Mouse (Mus musculus): ENCODE measurements around the gene Lgi4. TPM values are rescaled to one million over a fixed set of nuclear protein-coding genes. Genes with fewer than 3 reads are reported as not detected.

Gene Lgi4
- polyA plus RNA-seq, 1 experiment from 2014 or later = 0.22 TPM

GRCm38 (mm10) chr7:31056448-31056847, 2.7 kb upstream of the Lgi4 start:
- Histone ChIP-seq H3K79me2 (ENCODE audit: inconsistent target) (no peaks in the 10 kb centered on the region), H3K27ac (no peak overlapping the region), H3K4me3 (ENCODE audit: inconsistent target) (no peak overlapping the region), H3K36me3 (ENCODE audit: inconsistent target) (no peaks in the 10 kb centered on the region)
- WGBS (ENCODE audit: missing documents) = 88% methylated on average over 7 of the region's 7 CpGs

- Histone ChIP-seq H3K4me3 (ENCODE audit: inconsistent target) (no peak within 1 kb of the TSS), H3K79me2 (ENCODE audit: inconsistent target) (no peaks in the 10 kb centered on the region), H3K36me3 (ENCODE audit: inconsistent target) (no peaks in the 10 kb centered on the region), H3K27ac (no peak within 1 kb of the TSS)
- WGBS (ENCODE audit: missing documents) = 93% methylated on average over 2 of the region's 2 CpGs
Observed at GRCm38 (mm10) chr7:31057071-31057470, 2.1 kb upstream of the Lgi4 start, which contains the start of gene Fxyd1. TSS of gene Fxyd1 (minus strand) at chr7:31057199.

GRCm38 (mm10) chr7:31057730-31058129, 1.4 kb upstream of the Lgi4 start:
- WGBS (ENCODE audit: missing documents) = 100% methylated on average over 5 of the region's 5 CpGs
- Histone ChIP-seq H3K4me3 (ENCODE audit: inconsistent target) (no peak overlapping the region), H3K36me3 (ENCODE audit: inconsistent target) (no peaks in the 10 kb centered on the region), H3K79me2 (ENCODE audit: inconsistent target) (no peaks in the 10 kb centered on the region), H3K27ac (no peak overlapping the region)

GRCm38 (mm10) chr7:31058211-31058610, 931 bp upstream of the Lgi4 start:
- H3K27ac ChIP-seq = no peak overlapping the region
- no peaks in the 10 kb centered on the region for H3K79me2 ChIP-seq (ENCODE audit: inconsistent target)
- 88% methylated on average over 6 of the region's 6 CpGs for WGBS (ENCODE audit: missing documents)
- no peaks in the 10 kb centered on the region for H3K36me3 ChIP-seq (ENCODE audit: inconsistent target)
- no peak overlapping the region for H3K4me3 ChIP-seq (ENCODE audit: inconsistent target)

GRCm38 (mm10) chr7:31059919-31060620, 928 bp downstream of the Lgi4 start:
- Histone ChIP-seq H3K27ac (no peak overlapping the region), H3K36me3 (ENCODE audit: inconsistent target) (no peaks in the 10 kb centered on the region), H3K79me2 (ENCODE audit: inconsistent target) (no peaks in the 10 kb centered on the region), H3K4me3 (ENCODE audit: inconsistent target) (no peak overlapping the region)
- 94% methylated on average over 11 of the region's 11 CpGs for WGBS (ENCODE audit: missing documents)

- 98% methylated on average over 7 of the region's 7 CpGs for WGBS (ENCODE audit: missing documents)
- H3K4me3 ChIP-seq (ENCODE audit: inconsistent target) = no peak overlapping the region
- H3K27ac ChIP-seq = no peak overlapping the region
Observed at GRCm38 (mm10) chr7:31060621-31061010, 1.5 kb downstream of the Lgi4 start.

GRCm38 (mm10) chr7:31063074-31063560, 4.0 kb downstream of the Lgi4 start:
- Histone ChIP-seq H3K79me2 (ENCODE audit: inconsistent target) (no peaks in the 10 kb centered on the region), H3K27ac (no peak overlapping the region), H3K36me3 (ENCODE audit: inconsistent target) (no peaks in the 10 kb centered on the region), H3K4me3 (ENCODE audit: inconsistent target) (no peak overlapping the region)
- 87% methylated on average over 12 of the region's 12 CpGs for WGBS (ENCODE audit: missing documents)

More at GRCm38 (mm10) chr7:31060621-31061010, 1.5 kb downstream of the Lgi4 start:
- no peaks in the 10 kb centered on the region for H3K36me3 ChIP-seq (ENCODE audit: inconsistent target)
- H3K79me2 ChIP-seq (ENCODE audit: inconsistent target) = no peaks in the 10 kb centered on the region

- Histone ChIP-seq H3K4me3 (ENCODE audit: inconsistent target) (no peak overlapping the region), H3K79me2 (ENCODE audit: inconsistent target) (no peaks in the 10 kb centered on the region), H3K36me3 (ENCODE audit: inconsistent target) (no peaks in the 10 kb centered on the region), H3K27ac (no peak overlapping the region)
- 74% methylated on average over 5 of the region's 5 CpGs for WGBS (ENCODE audit: missing documents)
Observed at GRCm38 (mm10) chr7:31067836-31068235, 8.7 kb downstream of the Lgi4 start.

GRCm38 (mm10) chr7:31069491-31069890, 10.3 kb downstream of the Lgi4 start:
- no peaks in the 10 kb centered on the region for H3K79me2 ChIP-seq (ENCODE audit: inconsistent target)
- 89% methylated on average over 14 of the region's 14 CpGs for WGBS (ENCODE audit: missing documents)
- H3K27ac ChIP-seq = no peak overlapping the region
- no peaks in the 10 kb centered on the region for H3K36me3 ChIP-seq (ENCODE audit: inconsistent target)
- H3K4me3 ChIP-seq (ENCODE audit: inconsistent target) = no peak overlapping the region

- Histone ChIP-seq H3K79me2 (ENCODE audit: inconsistent target) (no peaks in the 10 kb centered on the region), H3K27ac (no peak overlapping the region), H3K4me3 (ENCODE audit: inconsistent target) (no peak overlapping the region), H3K36me3 (ENCODE audit: inconsistent target) (no peaks in the 10 kb centered on the region)
- 88% methylated on average over 6 of the region's 6 CpGs for whole genome bisulfite sequencing (ENCODE audit: missing documents)
Observed at GRCm38 (mm10) chr7:31070324-31070723, 11.2 kb downstream of the Lgi4 start.

GRCm38 (mm10) chr7:31072326-31072725, 13.2 kb downstream of the Lgi4 start:
- Histone ChIP-seq H3K36me3 (ENCODE audit: inconsistent target) (no peaks in the 10 kb centered on the region), H3K27ac (no peak overlapping the region), H3K79me2 (ENCODE audit: inconsistent target) (no peaks in the 10 kb centered on the region), H3K4me3 (ENCODE audit: inconsistent target) (no peak overlapping the region)
- WGBS (ENCODE audit: missing documents) = 91% methylated on average over 9 of the region's 9 CpGs

- Histone ChIP-seq H3K27ac (no peak overlapping the region), H3K4me3 (ENCODE audit: inconsistent target) (no peak overlapping the region), H3K36me3 (ENCODE audit: inconsistent target) (no peaks in the 10 kb centered on the region), H3K79me2 (ENCODE audit: inconsistent target) (no peaks in the 10 kb centered on the region)
Observed at GRCm38 (mm10) chr7:31073546-31073945, 14.4 kb downstream of the Lgi4 start.

- no peaks in the 10 kb centered on the region for H3K36me3 ChIP-seq (ENCODE audit: inconsistent target)
- 85% methylated on average over 5 of the region's 7 CpGs for WGBS (ENCODE audit: missing documents)
- H3K79me2 ChIP-seq (ENCODE audit: inconsistent target) = no peaks in the 10 kb centered on the region
- no peak overlapping the region for H3K27ac ChIP-seq
- no peak overlapping the region for H3K4me3 ChIP-seq (ENCODE audit: inconsistent target)
Observed at GRCm38 (mm10) chr7:31074061-31074712, 15.0 kb downstream of the Lgi4 start.

GRCm38 (mm10) chr7:31074713-31075069, 15.5 kb downstream of the Lgi4 start:
- H3K27ac ChIP-seq = no peak overlapping the region
- H3K4me3 ChIP-seq (ENCODE audit: inconsistent target) = no peak overlapping the region
- no peaks in the 10 kb centered on the region for H3K36me3 ChIP-seq (ENCODE audit: inconsistent target)
- no peaks in the 10 kb centered on the region for H3K79me2 ChIP-seq (ENCODE audit: inconsistent target)
- WGBS (ENCODE audit: missing documents) = 86% methylated on average over 4 of the region's 5 CpGs

GRCm38 (mm10) chr7:31076492-31076891, 17.4 kb downstream of the Lgi4 start, which contains the start of gene Fxyd3:
TSS of gene Fxyd3 (minus strand) at chr7:31076704.
- 82% methylated on average over 5 of the region's 5 CpGs for WGBS (ENCODE audit: missing documents)
- Histone ChIP-seq H3K79me2 (ENCODE audit: inconsistent target) (no peaks in the 10 kb centered on the region), H3K4me3 (ENCODE audit: inconsistent target) (no peak within 1 kb of the TSS), H3K36me3 (ENCODE audit: inconsistent target) (no peaks in the 10 kb centered on the region), H3K27ac (no peak within 1 kb of the TSS)
